10 mouse cellular contexts compared by ENCODE assay signal in the genomic region with DNA sequence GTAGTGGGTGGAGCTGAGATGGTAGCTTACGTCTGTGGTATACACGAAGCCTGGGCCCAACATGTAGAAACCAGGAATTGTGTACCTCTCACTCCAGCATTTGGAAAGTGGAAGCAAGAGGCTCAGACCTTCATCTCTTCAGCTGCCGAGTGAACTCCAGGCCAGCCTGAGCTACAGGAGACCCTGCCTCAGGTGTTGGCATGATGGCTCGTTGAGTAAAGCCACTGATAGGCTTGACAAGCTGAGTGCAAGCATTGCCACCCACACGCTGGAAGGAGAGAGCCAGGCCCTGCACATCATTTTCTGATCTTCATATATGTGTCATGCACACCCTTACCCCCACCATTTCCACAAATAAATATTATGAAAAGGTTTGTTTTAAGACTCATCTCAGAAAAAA. TPM values are rescaled to one million over a fixed set of nuclear protein-coding genes. Genes with fewer than 3 reads are reported as not detected.
DNase-seq lines count a peak whose midpoint lies in the region; ATAC-seq and TF ChIP-seq lines count a peak whose summit lies in the region.
"Had no signal": no experiment of that assay in that cellular context is flagged by ENCODE, and none has a peak within 500 bp of the region (broad histone marks: within the 10 kb centered on the region; RNA-seq: fewer than 3 reads in every experiment).

No protein-coding gene starts in this region.

- H3K27ac ChIP-seq in gastrocnemius, adult 2 months: 0 out of 2 replicates have a peak overlapping the region, but pooled peaks have one; percentile 16
- peak overlapping the region; percentile 89 for H3K27ac ChIP-seq in lung, embryonic 15.5 days
- peak overlapping the region; percentile 50; the same call in 1 of the 2 replicates for H3K27ac ChIP-seq in intestine, embryonic 16.5 days (ENCODE audit: low read length)
- H3K27ac ChIP-seq in stomach, embryonic 14.5 days (ENCODE audit: low read length): peak overlapping the region; percentile 94

- no peaks in the 10 kb centered on the region for H3K9me3 ChIP-seq in lung, embryonic 15.5 days
- H3K9me3 ChIP-seq in intestine, embryonic 16.5 days (ENCODE audit: control insufficient read depth, low read length): no peaks in the 10 kb centered on the region
- H3K9me3 ChIP-seq in stomach, embryonic 14.5 days (ENCODE audit: control insufficient read depth, low read depth, low read length): no peaks in the 10 kb centered on the region

- WGBS in lung, embryonic 15.5 days: 46% methylated on average over 5 of the region's 5 CpGs
- 83% methylated on average over 5 of the region's 5 CpGs for WGBS in lung, adult 2 months
- 67% methylated on average over 5 of the region's 5 CpGs for WGBS in intestine, embryonic 16.5 days
- WGBS in stomach, embryonic 14.5 days: 46% methylated on average over 5 of the region's 5 CpGs

- H3K9ac ChIP-seq in lung, embryonic 15.5 days: no peak overlapping the region
- peak overlapping the region; percentile 21; the same call in 1 of the 2 replicates for H3K9ac ChIP-seq in intestine, embryonic 16.5 days (ENCODE audit: low read depth, low read length)
- no peak overlapping the region for H3K9ac ChIP-seq in stomach, embryonic 14.5 days (replicated peaks; ENCODE audit: low read depth, low read length)

- H3K36me3 ChIP-seq in lung, embryonic 15.5 days: no peaks in the 10 kb centered on the region
- H3K36me3 ChIP-seq in intestine, embryonic 16.5 days (ENCODE audit: control insufficient read depth, insufficient read depth, low read length): no peaks in the 10 kb centered on the region
- H3K36me3 ChIP-seq in stomach, embryonic 14.5 days (ENCODE audit: control insufficient read depth, insufficient read depth, low read length): no peaks in the 10 kb centered on the region

- ATAC-seq in lung, embryonic 15.5 days (ENCODE audit: borderline replicate concordance, extremely low read depth, low FRiP score, low TSS enrichment): 0 out of 2 replicates have a peak, but pooled peaks have one; percentile 0
- no peak for ATAC-seq in intestine, embryonic 16.5 days
- ATAC-seq in stomach, embryonic 14.5 days (ENCODE audit: insufficient number of reproducible peaks, insufficient read depth, low FRiP score, low read depth): no peak

- TF ChIP-seq POLR2A in lung, adult 2 months (IDR thresholded peaks at IDR 0.05; ENCODE audit: borderline replicate concordance, extremely low read depth, low read depth, low read length): no peak

- TF ChIP-seq CTCF in gastrocnemius, adult 2 months (IDR thresholded peaks at IDR 0.05): no peak
- TF ChIP-seq CTCF in lung, adult 2 months (IDR thresholded peaks at IDR 0.05; ENCODE audit: insufficient read depth, low read length): no peak

- no peak overlapping the region for H3K4me3 ChIP-seq in gastrocnemius, adult 2 months
- H3K4me3 ChIP-seq in lung, embryonic 15.5 days: no peak overlapping the region
- H3K4me3 ChIP-seq in lung, adult 2 months (replicated peaks; ENCODE audit: extremely low read depth, low read depth, low read length): no peak overlapping the region
- no peak overlapping the region for H3K4me3 ChIP-seq in intestine, embryonic 16.5 days (ENCODE audit: low read length)
- H3K4me3 ChIP-seq in stomach, embryonic 14.5 days (ENCODE audit: low read depth, low read length): no peak overlapping the region
- H3K4me3 ChIP-seq: erythroblast, embryonic 14.5 days had no signal

- DNase-seq in gastrocnemius, adult 2 months: no peak
- DNase-seq in gastrocnemius, adult 18-20 months (ENCODE audit: low spot score): no peak
- DNase-seq in lung, adult 2 months: no peak
- no peak for DNase-seq in thymus, postnatal 25 days
- DNase-seq in lung, adult 18-20 months: no peak
- DNase-seq: cerebellum, adult 8-10 months had no signal

- H3K27me3 ChIP-seq in lung, embryonic 15.5 days: no peaks in the 10 kb centered on the region
- H3K27me3 ChIP-seq in intestine, embryonic 16.5 days (replicated peaks; ENCODE audit: control insufficient read depth, insufficient read depth, low read length): no peaks in the 10 kb centered on the region
- no peaks in the 10 kb centered on the region for H3K27me3 ChIP-seq in stomach, embryonic 14.5 days (ENCODE audit: control insufficient read depth, insufficient read depth, low read length)

- H3K4me2 ChIP-seq in lung, embryonic 15.5 days: no peak overlapping the region
- no peak overlapping the region for H3K4me2 ChIP-seq in intestine, embryonic 16.5 days (ENCODE audit: low read depth, low read length)
- H3K4me2 ChIP-seq in stomach, embryonic 14.5 days (replicated peaks; ENCODE audit: low read depth, low read length): no peak overlapping the region

- H3K4me1 ChIP-seq in lung, embryonic 15.5 days: peaks cover 68% of the 10 kb centered on the region
- H3K4me1 ChIP-seq in lung, adult 2 months (ENCODE audit: control insufficient read depth, insufficient read depth, low read length): peaks cover 3% of the 10 kb centered on the region
- peaks cover 47% of the 10 kb centered on the region for H3K4me1 ChIP-seq in intestine, embryonic 16.5 days (ENCODE audit: control insufficient read depth, insufficient read depth, low read length)
- peaks cover 49% of the 10 kb centered on the region for H3K4me1 ChIP-seq in stomach, embryonic 14.5 days (ENCODE audit: control insufficient read depth, insufficient read depth, low read length)

- intact Hi-C loops in gastrocnemius, adult 2 months (cut with DNase I): no loop called here

RNA-seq across cellular contexts. Expression of gene Ssbp3, which starts 44.1 kb away (rescaled TPM):
- 10 to 100 TPM; 23.7 to 30.0 TPM for total RNA-seq in gastrocnemius, adult 2 months (2021)
- 10 to 100 TPM; 20.5 to 25.5 TPM for total RNA-seq in gastrocnemius, adult 18-20 months (2021)
- 90.3 and 90.4 TPM in 2 replicates for polyA plus RNA-seq in lung, embryonic 15.5 days (2015; fragmentation: Nextera tagmentation; extraction: Ambion mirVana)
- 41.0 and 43.2 TPM in 2 replicates for polyA plus RNA-seq in lung, adult 2 months (2012; rRNA removed)
- polyA plus RNA-seq in intestine, embryonic 16.5 days (2015; fragmentation: Nextera tagmentation; extraction: Ambion mirVana): 38.0 and 53.4 TPM in 2 replicates
- polyA plus RNA-seq in stomach, embryonic 14.5 days (2014; fragmentation: Nextera tagmentation; extraction: Ambion mirVana): 79.9 and 83.9 TPM in 2 replicates

Comparison
In these comparisons a context has a peak if more than half of its experiments do, and no peak if none do; other contexts are left out.
1. H3K27ac ChIP-seq: peak in every context shown above with its lines; median percentile 94 in stomach, embryonic 14.5 days; 89 in lung, embryonic 15.5 days; 50 in intestine, embryonic 16.5 days; 16 in gastrocnemius, adult 2 months.